Mouse (Mus musculus) hindbrain, postnatal 0 days (tissue): ENCODE data around the gene Vav2. TPM values are rescaled to one million over a fixed set of nuclear protein-coding genes. Genes with fewer than 3 reads are reported as not detected.
A peak's percentile ranks its signal among the peaks of the same experiment; 100 is the strongest.

Experiments used
- ATAC-seq: fragments of 200-750 bp; cut with Nextera tagmentation; 2 replicates; pipeline ENCODE4 v1.8.0; 2017; ENCODE audit warnings: mild to moderate bottlenecking, moderate TSS enrichment, moderate library complexity
- DNase-seq: peaks from one replicate; pipeline ENCODE4 v3.0.0-alpha.2; 2015; ENCODE audit warnings: low spot score
- H3K27ac ChIP-seq: fragments of 300-500 bp; sonication (generic); 2 replicates; pipeline ENCODE4 v1.5.1; 2014; ENCODE audit warnings: mild to moderate bottlenecking
- H3K27me3 ChIP-seq: fragments of 300-500 bp; sonication (generic); 2 replicates; pipeline ENCODE4 v1.6.1; 2014; ENCODE audit warnings: low read length, mixed read lengths; ENCODE audit not compliant: insufficient read depth
- H3K36me3 ChIP-seq: fragments of 300-500 bp; sonication (generic); 2 replicates; pipeline ENCODE4 v1.6.1; 2014; ENCODE audit warnings: low read length, mixed read lengths; ENCODE audit not compliant: insufficient read depth
- H3K4me1 ChIP-seq: fragments of 300-500 bp; sonication (generic); 2 replicates; pipeline ENCODE4 v1.6.1; 2014; ENCODE audit warnings: antibody characterized with exemption, low read length, mixed read lengths; ENCODE audit not compliant: insufficient read depth
- H3K4me2 ChIP-seq: fragments of 300-500 bp; sonication (generic); 2 replicates; pipeline ENCODE4 v1.6.1; 2014; ENCODE audit warnings: low read depth, mild to moderate bottlenecking, low read length, moderate library complexity, mixed read lengths
- H3K4me3 ChIP-seq: fragments of 300-500 bp; sonication (generic); 2 replicates; pipeline ENCODE4 v1.5.1; 2014; ENCODE audit warnings: low read length
- H3K9ac ChIP-seq: fragments of 300-500 bp; sonication (generic); replicated peaks from 2 replicates; pipeline ENCODE4 v1.6.1; 2014; ENCODE audit warnings: mild to moderate bottlenecking, low read length, moderate library complexity, mixed read lengths
- H3K9me3 ChIP-seq: fragments of 300-500 bp; sonication (generic); 2 replicates; pipeline ENCODE4 v1.6.1; 2016; ENCODE audit warnings: low read length, mixed read lengths
- CTCF ChIP-seq: IDR thresholded peaks from 2 replicates; pipeline ENCODE4 v1.5.1; 2016; ENCODE audit warnings: antibody characterized with exemption, control low read depth, low read depth
- WGBS: fragments of 180-500 bp; shearing (Covaris S2); extraction: QIAGEN DNeasy Blood & Tissue Kit; methylation state at CpG from one replicate; pipeline ENCODE4 v1.1.7; 2014; 5-methylcytosine and 5-hydroxymethylcytosine counted together
- polyA plus RNA-seq: library from polyadenylated mRNA; unstranded; fragments of >200 nt; fragmentation: Nextera tagmentation; extraction: Ambion mirVana; gene quantifications from 2 replicates; pipeline ENCODE4 v1.2.1, GENCODE M21; 2015
- total RNA-seq: library from RNA; depleted of rRNA; stranded (reverse); fragments of >200 nt; gene quantifications from 2 replicates; pipeline ENCODE4 v1.2.3, GENCODE M21; 2014

The Vav2 gene
- total and polyA plus RNA-seq, 2 experiments from 2014 or later, result 8.2 to 44.9 TPM

DNA sequence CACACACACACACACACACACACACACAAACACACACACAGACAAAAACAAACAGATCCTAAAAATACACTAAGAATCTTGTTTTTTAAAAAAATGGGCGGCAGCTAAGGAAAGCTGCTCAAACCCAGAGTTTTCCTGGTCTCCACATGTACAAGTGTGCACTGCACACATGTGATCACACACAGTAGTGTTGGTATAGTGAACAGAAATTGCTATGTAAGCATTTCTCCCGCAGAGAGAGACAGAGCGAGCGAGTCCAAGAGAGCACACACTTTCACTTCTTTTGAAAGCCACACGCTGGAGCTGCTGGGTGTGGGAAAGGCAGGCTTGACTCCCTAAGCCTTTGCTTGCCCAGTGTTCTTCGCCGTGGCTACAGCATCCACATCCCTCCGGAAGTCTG is 120.2 kb downstream of the Vav2 start:
- Histone ChIP-seq H3K4me2 (no peak overlapping the region), H3K4me3 (no peak overlapping the region), H3K27me3 (no peaks in the 10 kb centered on the region), H3K9me3 (no peaks in the 10 kb centered on the region), H3K9ac (no peak overlapping the region), H3K36me3 (no peaks in the 10 kb centered on the region), H3K27ac (no peak overlapping the region), H3K4me1 (peaks cover 10% of the 10 kb centered on the region)
- 74% methylated on average over 8 of the region's 8 CpGs for WGBS
- DNase-seq (peak; percentile 11), ATAC-seq (no peak)
- no peak for TF ChIP-seq CTCF

DNA sequence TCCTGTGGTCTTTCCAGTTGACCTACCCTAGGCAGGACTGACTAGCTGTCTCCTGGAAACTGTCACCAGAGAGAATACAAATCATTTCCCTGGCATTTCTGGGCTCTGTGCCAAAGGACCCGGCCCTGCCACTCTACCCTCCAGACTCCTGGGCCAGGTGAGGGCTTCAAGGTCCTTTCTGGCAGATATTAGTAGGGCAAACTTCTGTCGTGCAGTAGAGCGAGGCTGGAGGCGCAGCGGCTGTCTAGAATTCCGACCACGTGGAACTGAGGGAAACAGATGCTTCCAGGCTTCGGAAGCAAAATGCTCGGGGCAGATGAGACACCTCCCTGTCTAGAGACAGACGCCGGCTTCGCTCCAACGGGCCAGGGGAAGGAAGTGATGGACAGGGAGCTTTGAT is 122.1 kb downstream of the Vav2 start:
- Histone ChIP-seq H3K27me3 (no peaks in the 10 kb centered on the region), H3K27ac (no peak overlapping the region)
- ATAC-seq, result peak; percentile 30; the same call in 1 of the 2 replicates

DNA sequence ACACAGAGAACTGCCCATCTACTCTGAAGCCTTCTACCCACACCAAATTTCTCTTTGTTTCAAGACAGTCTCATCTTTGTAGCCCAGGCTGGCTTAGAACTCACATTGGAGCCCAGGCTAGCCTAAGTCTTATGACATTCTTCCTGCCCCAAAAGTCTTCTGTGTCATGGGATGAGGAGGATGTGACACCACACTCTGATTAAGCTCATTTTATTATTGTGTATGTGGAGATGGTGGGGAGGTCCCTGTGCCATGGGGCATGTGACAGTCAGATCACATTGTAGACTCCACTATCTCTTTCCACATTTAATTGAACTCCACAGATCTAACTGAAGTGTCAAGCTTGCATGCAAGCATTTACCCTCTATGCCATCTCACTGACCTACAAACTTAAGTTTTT is 122.8 kb downstream of the Vav2 start:
- H3K27ac ChIP-seq, result no peak overlapping the region
- no peak overlapping the region for H3K4me2 ChIP-seq
- H3K4me3 ChIP-seq, result no peak overlapping the region
- TF ChIP-seq CTCF, result no peak
- ATAC-seq, result no peak
- H3K9ac ChIP-seq, result no peak overlapping the region
- H3K27me3 ChIP-seq, result no peaks in the 10 kb centered on the region
- no peak for DNase-seq
- H3K4me1 ChIP-seq, result peaks cover 18% of the 10 kb centered on the region
- H3K36me3 ChIP-seq, result no peaks in the 10 kb centered on the region; the same call in 1 of the 2 replicates
- H3K9me3 ChIP-seq, result no peaks in the 10 kb centered on the region

More for the DNA sequence above, 122.1 kb downstream of the Vav2 start:
- no peaks in the 10 kb centered on the region; the same call in 1 of the 2 replicates for H3K36me3 ChIP-seq
- H3K9me3 ChIP-seq, result no peaks in the 10 kb centered on the region
- H3K4me2 ChIP-seq, result no peak overlapping the region
- no peak overlapping the region for H3K4me3 ChIP-seq
- peaks cover 18% of the 10 kb centered on the region for H3K4me1 ChIP-seq
- H3K9ac ChIP-seq, result no peak overlapping the region
- DNase-seq, result peak; percentile 45
- WGBS, result 34% methylated on average over 13 of the region's 13 CpGs
- no peak for TF ChIP-seq CTCF

DNA sequence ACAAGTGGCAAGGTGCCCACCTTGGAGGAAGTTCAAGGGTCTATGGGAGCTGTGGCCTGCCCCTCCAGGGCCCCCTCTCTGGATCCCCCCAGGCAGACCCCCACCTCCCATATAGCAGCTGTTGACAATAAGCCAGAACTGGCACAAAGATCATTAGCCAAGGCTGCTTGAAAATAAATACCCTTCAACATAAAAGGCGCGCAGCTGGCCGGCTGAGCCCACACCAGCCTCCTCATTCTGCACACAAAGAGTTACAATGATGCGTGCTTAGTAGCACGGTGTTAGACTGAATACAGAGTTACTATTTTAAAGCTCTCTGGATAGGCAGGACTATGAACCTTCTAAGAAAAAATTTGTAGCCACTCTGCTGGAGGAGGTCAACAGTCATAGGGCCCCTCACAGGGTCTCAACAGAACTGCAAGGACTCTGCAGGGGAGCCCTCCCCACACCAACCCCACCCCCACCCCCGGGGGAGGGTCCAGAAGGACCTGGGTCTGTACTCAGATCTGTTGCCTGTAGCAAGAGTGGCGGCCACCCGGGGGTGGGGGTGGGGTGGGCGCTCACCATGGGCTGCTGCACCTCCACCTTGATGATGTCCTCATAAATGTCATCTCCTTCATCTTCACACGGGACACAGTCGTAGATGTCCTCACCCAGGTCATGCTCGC is 125.3 kb downstream of the Vav2 start:
- H3K4me2 ChIP-seq, result 0 out of 2 replicates have a peak overlapping the region, but pooled peaks have one; percentile 11

DNA sequence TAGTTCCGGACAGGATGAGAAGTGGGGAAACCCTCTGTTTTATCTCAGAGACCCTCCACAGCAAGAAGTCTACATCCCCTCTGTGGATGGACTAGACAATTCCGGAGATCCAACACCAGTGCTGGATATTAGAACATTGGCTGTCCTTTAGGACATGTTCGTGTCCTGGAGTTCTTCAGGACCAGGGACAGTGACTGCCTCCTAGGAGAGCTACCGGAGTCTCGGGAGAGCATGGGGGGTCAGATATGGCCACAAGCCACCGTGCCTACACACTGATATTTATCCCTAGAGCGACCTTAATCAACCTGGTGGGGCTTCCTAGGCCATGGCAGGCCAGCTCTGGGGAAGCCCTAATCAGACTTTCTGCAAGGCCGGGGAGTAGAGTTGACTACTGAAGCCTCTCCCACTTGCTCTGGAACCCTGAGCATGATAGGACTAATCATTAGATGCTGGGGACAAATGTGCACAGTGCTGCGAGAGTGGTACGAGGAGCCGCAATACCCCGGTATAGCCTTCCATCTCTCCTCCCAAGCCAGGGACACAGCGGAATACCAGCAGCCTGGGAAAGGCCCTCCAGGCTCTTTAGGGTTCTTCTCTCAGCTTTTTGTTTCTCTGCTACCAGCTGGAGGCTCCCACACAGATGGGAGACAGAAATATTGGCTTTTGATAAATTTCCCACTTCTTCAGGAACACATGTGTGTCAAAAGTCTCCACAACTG is 125.9 kb downstream of the Vav2 start:
- DNase-seq, result no peak
- H3K4me2 ChIP-seq, result no peak overlapping the region
- H3K36me3 ChIP-seq, result no peaks in the 10 kb centered on the region; the same call in 1 of the 2 replicates
- no peaks in the 10 kb centered on the region for H3K27me3 ChIP-seq
- no peak overlapping the region for H3K4me3 ChIP-seq
- no peak overlapping the region for H3K27ac ChIP-seq
- no peak; the same call in 1 of the 2 replicates for ATAC-seq
- TF ChIP-seq CTCF, result no peak
- no peak overlapping the region for H3K9ac ChIP-seq
- peaks cover 14% of the 10 kb centered on the region for H3K4me1 ChIP-seq
- H3K9me3 ChIP-seq, result no peaks in the 10 kb centered on the region
- WGBS, result 61% methylated on average over 13 of the region's 13 CpGs

More for the DNA sequence above, 125.3 kb downstream of the Vav2 start:
- DNase-seq, result peak; percentile 75
- H3K4me1 ChIP-seq, result peaks cover 14% of the 10 kb centered on the region
- peak; percentile 79 for ATAC-seq
- no peaks in the 10 kb centered on the region for H3K27me3 ChIP-seq
- H3K27ac ChIP-seq, result 0 out of 2 replicates have a peak overlapping the region, but pooled peaks have one; percentile 16
- H3K4me3 ChIP-seq, result no peak overlapping the region
- H3K36me3 ChIP-seq, result no peaks in the 10 kb centered on the region; the same call in 1 of the 2 replicates
- no peaks in the 10 kb centered on the region for H3K9me3 ChIP-seq
- H3K9ac ChIP-seq, result no peak overlapping the region
- WGBS, result 37% methylated on average over 12 of the region's 12 CpGs
- no peak for TF ChIP-seq CTCF

DNA sequence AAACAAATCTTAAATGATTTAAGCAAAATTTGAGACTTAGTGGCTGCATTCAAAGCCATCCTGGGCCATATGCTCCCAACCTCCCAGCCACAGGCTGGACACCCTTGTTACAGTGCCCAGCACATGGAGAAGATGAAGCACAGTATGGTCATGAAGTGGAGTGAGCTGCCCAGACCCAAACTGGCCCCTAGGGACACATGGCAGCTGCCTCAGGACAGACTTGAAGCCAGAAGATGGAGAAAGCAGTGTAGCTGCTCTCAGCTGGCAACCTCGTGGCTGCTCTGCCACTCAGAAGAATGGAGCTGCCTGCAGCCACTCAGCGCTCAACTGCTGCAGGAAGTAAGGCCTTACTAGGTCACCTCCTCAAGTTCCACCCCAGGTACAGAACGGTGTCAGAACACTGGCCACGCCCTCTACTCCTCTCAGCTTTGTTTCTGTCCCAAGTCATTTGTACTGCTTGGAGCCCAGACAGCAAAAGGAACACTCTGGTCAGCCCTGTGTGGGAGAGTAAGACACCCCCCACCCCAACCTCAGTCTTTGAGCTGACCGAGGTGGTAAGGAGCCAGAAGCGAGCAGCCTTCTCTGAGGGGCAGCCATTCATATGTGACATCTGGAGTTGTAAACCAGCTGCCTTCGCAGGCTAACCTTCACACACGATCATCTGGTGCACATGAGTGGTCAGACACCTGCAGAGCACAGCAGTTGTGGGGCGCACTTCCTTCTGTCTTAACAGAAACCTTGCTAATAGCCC is 130.0 kb downstream of the Vav2 start:
- no peak overlapping the region for H3K4me3 ChIP-seq
- 64% methylated on average over 9 of the region's 9 CpGs for WGBS
- H3K4me2 ChIP-seq, result no peak overlapping the region
- no peaks in the 10 kb centered on the region for H3K27me3 ChIP-seq
- ATAC-seq (no peak), DNase-seq (peak; percentile 39)
- H3K27ac ChIP-seq, result no peak overlapping the region
- H3K36me3 ChIP-seq, result no peaks in the 10 kb centered on the region; the same call in 1 of the 2 replicates
- peaks cover 10% of the 10 kb centered on the region for H3K4me1 ChIP-seq
- TF ChIP-seq CTCF, result no peak
- H3K9ac ChIP-seq, result no peak overlapping the region
- no peaks in the 10 kb centered on the region for H3K9me3 ChIP-seq
